Mouse (Mus musculus) c-Kit-negative CD71-positive TER-119-positive erythroid progenitor cells, embryonic 14.5 days (primary cell): ENCODE data around the gene Acp5.
A peak's percentile ranks its signal among the peaks of the same experiment; 100 is the strongest.
"Not testable (repeated sequence)": the region's sequence is repeated elsewhere in the genome, so short reads cannot be mapped to it uniquely, and the experiment has no call there.

Experiments used
- DNase-seq: peaks from one replicate; pipeline ENCODE4 v3.0.0-alpha.2; 2013; ENCODE audit warnings: low read depth, low spot score

The Acp5 gene

GRCm38 (mm10) chr9:22135644-22136390 lies at the start of gene Acp5:
Acp5 (minus strand) TSS chr9:22135711.
- peak; percentile 74 for DNase-seq

GRCm38 (mm10) chr9:22172318-22172717 lies 36.8 kb upstream of the Acp5 start:
- no peak for DNase-seq

- DNase-seq, result no peak
Observed at GRCm38 (mm10) chr9:22169327-22169726, 33.8 kb upstream of the Acp5 start.

DNA sequence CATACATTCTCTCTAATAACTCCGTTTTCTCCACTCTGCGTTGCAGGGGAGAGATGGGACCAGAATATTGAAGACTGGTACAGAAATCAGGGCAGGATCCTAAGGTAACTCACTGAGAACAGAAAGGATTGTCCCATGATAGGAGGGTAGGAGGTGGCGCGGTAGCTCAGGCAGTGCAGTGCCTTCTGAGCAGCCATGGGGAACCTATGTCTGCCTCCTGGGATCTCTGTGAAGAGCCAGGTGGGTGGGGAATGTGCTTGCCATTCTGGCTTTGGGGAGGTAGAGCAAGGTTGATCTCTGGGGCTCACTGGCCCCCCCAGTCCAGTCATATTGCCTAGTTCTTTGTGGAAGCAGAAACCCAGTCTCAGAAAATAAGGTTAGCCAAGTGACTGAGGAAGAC lies 32.2 kb upstream of the Acp5 start:
- no peak for DNase-seq

GRCm38 (mm10) chr9:22166686-22167085 lies 31.2 kb upstream of the Acp5 start:
- DNase-seq, result no peak

DNA sequence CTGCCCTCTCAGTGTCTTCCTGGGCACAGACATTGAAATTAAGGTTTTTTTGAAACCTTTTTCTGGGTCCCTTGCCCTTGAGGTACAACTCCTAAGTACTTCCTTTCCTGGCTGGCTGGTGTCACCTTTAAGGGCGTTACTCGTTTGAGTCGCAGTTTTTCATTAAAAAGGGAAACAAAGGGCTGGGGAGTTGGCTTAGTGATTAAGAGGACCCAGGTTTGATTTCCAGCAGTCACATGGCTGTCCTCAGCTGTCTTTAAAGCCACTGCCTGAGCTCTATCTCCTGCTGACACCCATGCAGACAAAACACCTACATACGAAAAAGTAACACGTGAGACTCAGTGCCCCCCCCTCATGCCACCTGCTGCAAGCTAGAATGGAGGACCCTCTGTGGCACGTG lies 30.5 kb upstream of the Acp5 start:
- no peak for DNase-seq

- DNase-seq, result no peak
Observed at GRCm38 (mm10) chr9:22164711-22165668, 29.5 kb upstream of the Acp5 start.

DNA sequence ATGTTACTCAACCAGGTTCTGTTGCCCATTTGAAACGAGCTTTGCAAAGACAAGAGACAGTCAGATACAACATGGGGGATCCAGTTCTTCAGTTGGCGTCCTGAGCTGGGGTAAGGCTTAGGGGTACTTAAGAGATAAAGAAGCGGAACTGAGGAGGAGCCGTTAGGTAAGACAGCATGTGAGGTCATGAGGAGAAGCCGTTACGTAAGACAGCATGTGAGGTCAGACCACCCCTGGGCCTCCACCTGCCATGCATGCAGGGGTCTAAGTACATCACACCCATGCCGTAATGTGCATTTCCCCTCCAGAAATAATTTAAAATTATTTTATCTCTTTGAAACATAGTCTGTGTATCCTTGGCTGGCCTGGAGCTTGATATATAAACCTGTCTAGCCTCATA lies 27.4 kb upstream of the Acp5 start:
- no peak for DNase-seq

DNA sequence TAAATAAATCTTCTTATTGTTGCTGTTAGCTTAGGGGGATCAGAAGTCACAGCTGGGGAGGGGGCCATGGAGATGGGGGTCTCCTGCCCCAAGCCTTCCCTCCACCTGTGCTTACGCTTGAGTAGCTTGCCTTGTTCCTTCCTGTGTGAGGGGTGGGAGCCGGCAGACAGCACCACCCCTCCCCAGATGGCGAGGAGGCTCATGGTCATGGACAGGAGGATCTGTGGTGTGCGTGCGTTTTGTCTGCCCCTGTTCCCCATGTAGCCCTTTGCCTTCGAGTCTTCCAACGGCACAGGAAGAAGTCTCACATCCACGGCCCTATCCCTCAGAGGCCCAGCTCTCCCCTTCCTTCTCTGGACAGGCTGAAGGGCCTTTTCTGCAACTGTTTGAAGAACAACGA lies 26.8 kb upstream of the Acp5 start:
- no peak for DNase-seq

DNA sequence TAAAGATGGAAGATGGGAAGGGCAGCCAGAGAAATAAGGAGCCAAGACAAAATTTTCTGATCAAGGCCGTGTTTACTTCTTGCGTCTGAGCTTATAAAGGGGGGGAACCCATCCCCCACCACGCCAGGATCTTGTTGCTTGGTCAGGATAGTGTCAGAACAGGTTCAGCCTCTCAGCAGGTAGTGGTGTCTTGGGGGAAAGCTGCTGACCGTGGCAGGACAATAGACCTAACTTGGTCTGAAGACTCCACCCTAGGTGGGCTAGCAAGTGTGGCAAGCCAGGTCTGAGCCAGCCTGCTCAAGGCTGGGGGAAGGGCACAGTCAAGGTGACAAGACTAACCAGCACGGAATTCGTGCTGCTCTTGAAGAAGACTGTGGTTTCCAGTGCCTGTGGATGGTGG lies 25.8 kb upstream of the Acp5 start:
- no peak for DNase-seq

GRCm38 (mm10) chr9:22157516-22158265 lies 22.2 kb upstream of the Acp5 start:
- DNase-seq, result no peak

GRCm38 (mm10) chr9:22156497-22157245 lies 21.2 kb upstream of the Acp5 start, which contains the start of gene Pigyl:
Pigyl (plus strand) TSS chr9:22156846.
- peak; percentile 99 for DNase-seq

GRCm38 (mm10) chr9:22155614-22156013 lies 20.1 kb upstream of the Acp5 start:
- DNase-seq, result no peak

DNA sequence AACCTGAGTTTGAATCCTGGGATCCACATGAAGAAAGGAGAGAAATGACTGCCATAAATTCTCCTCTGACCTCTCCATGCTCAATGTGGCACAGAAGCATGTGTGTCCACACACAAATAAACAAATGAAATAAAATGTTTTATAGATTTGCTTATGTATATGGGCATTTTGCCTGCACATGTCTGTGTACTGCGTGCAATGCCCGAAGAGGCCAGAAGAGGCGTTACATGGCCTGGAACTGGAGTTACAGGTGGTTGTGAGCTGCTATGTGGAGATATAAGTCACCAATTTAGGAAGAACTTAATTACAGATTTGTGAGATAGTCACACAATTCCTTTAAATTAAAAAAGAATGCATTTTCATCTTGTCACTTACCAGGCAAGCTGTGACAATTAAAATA lies 18.3 kb upstream of the Acp5 start:
- no peak for DNase-seq

- DNase-seq, result no peak
Observed at GRCm38 (mm10) chr9:22150946-22151345, 15.4 kb upstream of the Acp5 start.

GRCm38 (mm10) chr9:22150249-22150693 lies 14.8 kb upstream of the Acp5 start:
- not testable (repeated sequence) for DNase-seq

DNA sequence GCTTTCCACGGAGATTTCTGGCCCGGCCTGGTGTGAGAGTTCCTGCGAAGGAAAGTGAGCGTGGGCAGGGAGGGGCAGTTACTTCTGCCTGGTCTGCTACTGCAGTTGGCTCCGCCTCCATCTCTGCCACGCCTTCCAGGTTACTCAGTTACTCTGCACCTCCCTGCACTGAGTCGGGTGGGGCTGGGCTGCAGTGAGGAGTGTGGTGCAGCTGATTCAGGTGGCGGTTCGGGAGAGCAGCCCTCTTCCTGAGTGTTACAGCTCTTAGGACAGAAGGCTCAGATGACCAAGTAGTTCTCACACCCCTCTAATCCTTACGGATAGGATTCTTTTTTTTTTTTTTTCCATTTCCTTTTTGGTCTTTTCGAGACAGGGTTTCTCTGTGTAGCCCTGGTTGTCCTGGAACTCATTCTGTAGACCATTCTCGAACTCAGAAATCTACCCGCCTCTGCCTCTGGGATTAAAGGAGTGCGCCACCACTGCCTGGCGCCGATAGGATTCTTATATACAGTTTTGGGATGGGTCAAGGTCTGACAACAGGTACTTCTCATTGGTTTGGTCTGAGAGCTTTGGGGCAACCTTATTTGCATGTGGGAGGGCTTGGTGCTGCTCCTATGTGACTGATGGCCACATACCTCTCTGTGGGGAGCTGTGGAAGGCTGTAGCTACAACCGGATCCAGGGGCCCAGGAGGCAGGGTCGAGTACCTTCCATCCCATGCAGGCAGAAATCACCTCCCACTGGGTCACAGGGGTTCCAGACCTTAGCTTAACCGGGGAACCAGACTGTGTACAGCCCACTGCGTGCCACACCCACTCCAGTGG lies 14.1 kb upstream of the Acp5 start:
- DNase-seq, result no peak

- DNase-seq, result no peak
Observed at GRCm38 (mm10) chr9:22144304-22144965, 8.9 kb upstream of the Acp5 start.
